Mouse (Mus musculus): ENCODE data around the gene Clec1a. TPM values are rescaled to one million over a fixed set of nuclear protein-coding genes. Genes with fewer than 3 reads are reported as not detected.

Gene Clec1a
- total RNA-seq, 2 experiments from 2014 or later = 10.6 to 13.2 TPM

GRCm38 (mm10) chr6:129403391-129403790 is 48.4 kb downstream of the Clec1a start:
- DNase-seq = no peak

DNA sequence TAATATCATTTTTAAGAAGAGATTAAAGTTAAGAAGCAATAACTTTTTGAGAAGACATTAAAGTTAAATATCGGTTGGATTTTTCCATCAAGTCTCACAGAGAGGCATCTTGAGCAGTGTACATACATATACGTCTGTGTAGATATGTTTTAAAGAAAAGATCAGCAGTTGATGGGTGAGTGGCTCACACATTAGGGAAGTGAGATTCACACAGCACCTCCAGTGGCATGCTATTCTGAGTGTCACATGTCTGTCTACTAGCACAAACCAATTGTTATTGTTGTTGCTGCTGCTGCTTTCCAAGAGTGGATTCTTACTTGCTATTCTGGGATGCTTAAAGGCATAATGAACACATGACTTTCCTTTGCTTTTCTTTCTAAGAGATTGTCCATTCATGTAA is 49.4 kb downstream of the Clec1a start:
- DNase-seq = no peak

DNA sequence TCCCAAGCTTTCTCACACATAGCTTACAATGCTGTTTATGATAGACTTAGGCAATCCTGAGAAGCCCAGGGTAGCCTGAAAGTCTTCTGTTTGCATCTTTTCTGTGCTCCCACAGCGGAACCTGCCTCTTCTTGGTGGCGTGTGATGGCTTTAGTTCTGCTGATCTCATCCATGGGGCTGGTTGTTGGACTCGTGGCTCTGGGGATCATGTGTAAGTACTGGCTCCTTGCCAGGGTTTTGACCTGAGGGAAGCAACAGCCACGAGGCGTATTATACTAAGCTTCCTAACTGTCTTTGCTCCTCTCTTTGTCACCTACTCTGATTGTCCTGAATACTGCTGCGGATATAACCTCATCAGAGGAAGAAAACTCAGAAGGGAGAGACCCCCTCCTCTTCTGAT is 51.9 kb downstream of the Clec1a start:
- DNase-seq = peak; percentile 57

DNA sequence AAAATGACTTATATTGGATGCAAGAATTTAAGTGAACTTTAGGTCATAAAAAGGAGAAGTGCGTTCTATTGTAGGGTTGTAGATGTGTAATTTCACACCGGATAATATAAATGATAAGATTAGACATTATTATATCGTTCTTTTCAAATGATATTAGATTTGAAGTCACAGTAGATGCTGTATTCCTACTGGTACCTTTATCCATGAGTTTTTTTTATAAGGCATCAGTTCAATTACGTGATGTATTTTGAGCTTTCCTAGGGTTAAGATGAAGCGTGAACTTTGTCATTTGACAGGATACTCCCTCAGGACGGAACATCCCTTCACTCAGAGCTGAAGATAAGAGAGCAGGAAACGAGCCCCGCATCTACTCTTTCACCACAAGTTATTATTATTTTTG is 54.8 kb downstream of the Clec1a start, which contains the start of gene Clec1b:
Clec1b (plus strand) TSS at position 301 of the 400 bp plus-strand sequence.
- DNase-seq = no peak

- no peak for DNase-seq
These were observed 58.1 kb downstream of the Clec1a start for GRCm38 (mm10) chr6:129393732-129394131.

GRCm38 (mm10) chr6:129393087-129393720 is 58.6 kb downstream of the Clec1a start:
- no peak for DNase-seq

DNA sequence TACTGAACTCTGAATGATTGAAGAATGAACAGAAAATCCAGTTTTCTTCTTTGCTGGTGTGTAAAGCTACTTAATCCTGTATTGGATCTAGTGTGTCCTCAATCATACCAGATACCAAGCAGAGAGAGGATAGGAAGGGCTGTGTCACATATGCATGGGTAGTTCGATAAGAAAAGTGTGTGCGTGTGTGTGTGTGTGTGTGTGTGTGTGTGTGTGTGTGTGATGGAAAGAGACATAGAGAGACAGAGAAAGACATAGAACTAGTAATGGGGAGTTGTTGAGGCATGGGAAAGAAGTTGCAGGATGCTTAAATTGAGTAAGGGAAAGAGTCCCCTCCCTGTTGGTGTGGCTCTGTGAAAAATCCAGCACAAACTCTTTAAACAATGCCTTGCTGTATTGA is 66.0 kb downstream of the Clec1a start, which contains the start of gene Clec12b:
Clec12b (minus strand) TSS at position 101 of the 400 bp plus-strand sequence.
- no peak for DNase-seq

DNA sequence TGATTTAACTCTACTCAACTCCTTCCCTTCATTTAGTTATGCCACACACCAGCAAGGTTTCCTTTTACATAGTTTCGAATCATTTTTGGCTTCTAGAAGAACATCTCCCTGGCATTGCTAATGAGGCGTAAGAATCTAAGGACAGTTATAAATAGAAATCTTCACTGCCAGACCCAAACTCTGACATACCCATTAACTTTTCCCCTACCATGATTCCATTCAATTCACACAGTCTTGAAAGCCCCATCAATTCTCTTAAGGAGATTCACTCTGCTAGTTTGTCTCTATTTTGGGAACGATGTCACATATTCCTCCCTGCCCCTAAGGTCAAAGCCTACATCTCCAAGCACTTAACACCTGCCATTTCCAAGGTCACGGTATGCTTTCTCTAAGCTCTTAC is 66.8 kb downstream of the Clec1a start:
- no peak for DNase-seq

- DNase-seq = peak; percentile 21
These were observed 68.3 kb downstream of the Clec1a start for GRCm38 (mm10) chr6:129383466-129383865.

DNA sequence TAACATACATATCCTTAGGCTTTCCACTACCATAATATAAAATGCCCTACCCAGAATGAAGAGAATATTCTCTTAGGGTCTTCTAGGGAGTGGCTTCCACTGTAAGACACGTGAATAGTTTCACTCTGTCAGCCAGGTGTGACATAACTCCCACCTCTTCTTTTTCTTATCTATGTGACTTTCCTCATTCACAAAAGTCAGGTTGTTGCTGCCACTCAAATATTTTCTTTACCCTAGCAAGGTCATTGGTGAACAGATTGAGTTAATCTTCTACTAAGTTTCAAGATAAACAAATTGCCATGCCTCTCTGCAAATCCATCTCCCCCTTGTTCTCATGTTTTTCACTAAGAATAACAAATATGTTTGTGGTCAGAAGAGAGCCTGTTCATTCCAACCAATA is 70.1 kb downstream of the Clec1a start:
- no peak for DNase-seq

- DNase-seq = no peak
These were observed 71.3 kb downstream of the Clec1a start for GRCm38 (mm10) chr6:129380454-129380853.

DNA sequence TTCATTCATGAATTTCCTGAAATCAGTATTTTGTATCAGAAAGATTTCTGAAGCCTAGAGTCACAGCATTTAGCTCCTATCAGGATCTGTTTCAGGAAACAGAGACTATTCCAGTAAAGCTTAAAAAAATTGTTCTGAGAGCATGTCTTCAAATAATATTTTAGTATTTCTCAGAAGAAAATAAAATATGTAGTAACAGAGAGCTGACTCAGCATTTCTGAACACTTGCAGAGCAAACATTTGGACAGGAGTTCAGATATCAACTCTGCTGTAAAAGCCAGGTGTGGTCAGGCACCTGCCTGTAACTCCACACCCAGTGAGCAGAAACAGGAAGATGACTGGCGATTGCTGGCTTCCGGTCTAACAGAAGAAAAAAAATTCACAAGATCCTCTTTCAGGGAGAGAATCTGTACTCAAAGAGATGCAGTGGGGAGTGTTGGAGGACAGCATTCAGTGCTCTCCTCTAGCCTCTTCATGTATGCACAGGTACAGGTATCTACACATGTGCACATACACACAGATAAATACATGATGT is 76.8 kb downstream of the Clec1a start:
- DNase-seq = no peak

Other genes with a start within 250 kb of the Clec1a start
- gene Cd69, start 176.6 kb downstream of the Clec1a start, total RNA-seq (2021) = not detected
- not detected for gene 4922502D21Rik, start 120.2 kb downstream of the Clec1a start, total RNA-seq (2021)
- gene Clec12a, start 109.3 kb downstream of the Clec1a start, total RNA-seq (2021) = under 1 TPM; 0.26 to 0.45 TPM
- under 1 TPM in 1 of 2 experiments, not detected in 1; 0.18 TPM for gene Clec12b, start 66.1 kb downstream of the Clec1a start, total RNA-seq (2021)
- gene Clec1b, start 54.7 kb downstream of the Clec1a start, total RNA-seq (2021) = under 1 TPM; 0.60 to 0.65 TPM
- gene Clec9a, start 43.1 kb downstream of the Clec1a start, total RNA-seq (2021) = not detected
- under 1 TPM; 0.26 to 0.41 TPM for gene Olr1, start 55.2 kb upstream of the Clec1a start, total RNA-seq (2021)
- gene Tmem52b, start 60.6 kb upstream of the Clec1a start, total RNA-seq (2021) = not detected
- 10 to 100 TPM; 40.0 to 40.2 TPM for gene Gabarapl1, start 81.2 kb upstream of the Clec1a start, total RNA-seq (2021)
- gene Klre1, start 125.9 kb upstream of the Clec1a start, total RNA-seq (2021) = not detected
- gene Klrd1, start 139.8 kb upstream of the Clec1a start, total RNA-seq (2021) = not detected
- gene Klrk1, start 171.9 kb upstream of the Clec1a start, total RNA-seq (2021) = under 1 TPM in 1 of 2 experiments, not detected in 1; 0.17 TPM
- not detected for gene Klrc3, start 191.3 kb upstream of the Clec1a start, total RNA-seq (2021)
- gene Klrc2, start 208.7 kb upstream of the Clec1a start, total RNA-seq (2021) = not detected
- gene Klrc1, start 227.0 kb upstream of the Clec1a start, total RNA-seq (2021) = not detected

All from heart, postnatal 4 days (tissue).